In genomic region chr8:125205556-125205955, GRCm38 (mm10) we compare ENCODE assay signal across 11 mouse cellular contexts.
"Had no signal": no experiment of that assay in that cellular context is flagged by ENCODE, and none has a peak within 500 bp of the region (broad histone marks: within the 10 kb centered on the region; RNA-seq: fewer than 3 reads in every experiment).

No protein-coding gene starts in this region.

- ATAC-seq: liver, postnatal 0 days; midbrain, embryonic 13.5 days had no signal

- DNase-seq: kidney, adult 18-20 months; kidney, postnatal 14 days; liver; liver, embryonic 13.5 days; liver, postnatal 0 days; lung, postnatal 14 days; right cerebral cortex, postnatal 14 days; thymus, postnatal 4 days had no signal

- H3K4me3 ChIP-seq: limb, embryonic 12.5 days; liver, embryonic 13.5 days; lung, embryonic 15.5 days; midbrain, embryonic 13.5 days had no signal

- H3K27ac ChIP-seq: limb, embryonic 12.5 days; liver, embryonic 13.5 days; lung, embryonic 15.5 days; midbrain, embryonic 13.5 days had no signal
